Mouse (Mus musculus) T-helper 1 cell (primary cell): ENCODE results near the gene Phrf1.

ENCODE experiments used
- in situ Hi-C: fragments of 300-600 bp; cut with MboI, MseI; formaldehyde crosslinking; loops from one replicate; pipeline ENCODE4 v1.15.1; 2025; ENCODE audit warnings: high pct_unique_total_duplicates

Phrf1 gene

DNA sequence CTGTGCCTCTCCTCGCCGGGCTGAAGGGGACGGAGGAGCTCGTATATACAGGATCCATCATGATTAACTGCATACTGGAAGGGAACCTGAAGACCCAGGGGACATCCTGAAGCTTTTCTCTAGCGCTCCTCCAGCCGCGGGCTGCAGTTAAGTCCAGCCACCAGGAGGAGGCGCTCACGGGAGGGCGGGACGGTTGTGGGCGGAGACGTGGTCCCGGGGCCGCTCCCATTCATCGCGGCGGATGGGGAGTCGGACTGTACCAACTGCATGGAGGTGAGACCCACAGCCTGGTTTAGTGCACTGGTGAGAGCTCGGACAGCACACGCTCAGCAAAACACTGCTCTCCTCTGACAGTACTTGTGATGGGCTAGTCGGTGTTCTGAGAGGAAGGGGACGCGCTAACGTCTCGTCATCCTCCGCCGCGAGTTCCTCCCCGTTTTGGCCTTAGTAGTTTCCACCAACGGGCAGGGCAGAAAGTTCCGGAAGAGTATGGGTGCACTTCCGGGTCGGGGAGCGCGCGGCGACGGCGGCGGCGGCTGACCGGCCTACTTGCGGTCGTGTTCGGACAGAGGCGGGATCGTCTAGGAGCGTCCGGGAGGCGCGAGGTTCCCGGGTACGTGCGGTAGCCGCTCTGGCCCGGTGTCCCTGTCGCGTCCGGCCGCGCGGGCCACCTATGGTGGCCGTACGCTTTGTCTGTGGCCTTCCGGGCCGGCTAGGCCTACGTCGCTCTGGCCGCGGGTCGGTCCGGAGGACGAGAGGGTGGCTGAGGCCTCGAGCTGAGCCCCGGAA lies at the start of gene Phrf1:
Gene Phrf1 (plus strand): TSS at position 506 of the 789 bp plus-strand sequence.
- in situ Hi-C loops = no loop called here

DNA sequence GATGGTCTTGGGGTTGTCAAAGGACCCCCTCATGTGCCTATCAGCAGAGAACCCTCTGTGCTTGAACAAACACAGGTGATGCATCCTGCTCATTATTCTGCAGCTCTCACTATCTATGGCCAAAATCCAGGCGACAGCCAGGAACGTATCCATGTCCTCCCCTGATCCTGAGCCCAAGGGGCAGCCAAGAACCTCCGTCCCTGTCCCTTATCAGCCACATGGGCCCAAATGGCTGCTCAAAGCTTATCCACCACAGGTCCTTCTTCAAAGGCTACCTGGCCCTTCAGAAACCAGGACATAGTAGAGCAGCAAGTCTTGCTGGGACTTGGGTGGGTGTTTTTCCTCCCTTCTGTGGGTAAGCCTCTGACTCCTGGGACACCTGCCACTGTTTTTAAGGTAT lies 40.4 kb upstream of the Phrf1 start:
- in situ Hi-C loops = no loop called here

DNA sequence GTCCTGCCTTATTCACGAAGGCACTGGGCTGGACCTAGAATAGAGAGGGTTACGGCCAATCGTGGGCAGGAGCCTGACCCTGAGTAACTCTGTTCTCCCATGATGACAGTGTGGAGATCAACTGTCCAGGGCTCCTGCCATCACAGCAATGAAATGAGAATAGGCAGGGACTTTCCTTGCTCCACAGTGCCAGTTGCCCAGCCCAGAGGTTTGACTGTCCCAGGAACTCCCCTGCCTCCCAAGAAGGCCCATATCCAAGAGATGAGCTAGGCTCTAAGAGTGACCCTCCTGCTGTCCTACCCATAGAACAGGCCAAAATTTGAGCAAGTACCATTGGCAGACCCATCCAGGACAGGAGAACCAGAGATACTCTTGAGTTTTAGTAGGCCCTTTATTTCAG lies 39.9 kb upstream of the Phrf1 start:
- in situ Hi-C loops = no loop called here

DNA sequence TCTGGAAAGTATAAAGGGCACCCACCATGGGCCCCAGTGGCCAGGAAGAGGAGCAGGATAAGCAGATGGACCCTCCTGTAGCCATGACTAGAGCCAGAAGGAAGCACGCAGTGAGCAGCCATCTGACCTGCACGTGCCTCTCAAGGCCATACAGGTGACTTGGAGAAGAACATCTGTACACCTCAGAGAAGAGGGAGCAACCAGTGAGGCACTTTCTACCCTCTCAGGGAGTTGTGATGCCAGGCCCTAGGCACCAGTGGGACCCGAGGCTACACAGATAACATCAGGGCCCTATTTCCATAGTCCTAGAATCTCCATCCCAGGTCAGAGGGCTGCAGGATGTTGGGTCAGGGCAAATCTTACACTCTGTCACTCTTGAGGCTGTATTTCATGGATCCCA lies 38.4 kb upstream of the Phrf1 start:
- in situ Hi-C loops = no loop called here

DNA sequence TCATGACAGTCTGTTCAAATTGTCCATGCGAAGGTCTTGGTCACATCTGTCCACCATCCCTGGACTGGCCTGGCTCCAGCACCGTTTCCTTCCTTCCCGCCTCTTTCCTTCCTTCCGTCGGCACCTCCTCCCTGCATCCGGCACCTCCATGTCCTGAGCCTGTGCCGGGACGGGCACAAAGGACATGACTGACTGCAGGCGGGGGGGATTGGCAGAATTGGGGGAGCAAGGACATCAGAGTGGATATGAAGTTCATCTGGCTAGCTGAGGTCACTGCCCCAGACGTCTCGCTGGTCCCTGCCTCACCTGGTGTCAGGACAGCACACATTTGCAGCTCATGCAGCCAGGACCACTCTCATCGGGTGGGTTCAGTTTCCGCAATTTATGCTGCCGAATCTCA lies 37.5 kb upstream of the Phrf1 start:
- in situ Hi-C loops = no loop called here

DNA sequence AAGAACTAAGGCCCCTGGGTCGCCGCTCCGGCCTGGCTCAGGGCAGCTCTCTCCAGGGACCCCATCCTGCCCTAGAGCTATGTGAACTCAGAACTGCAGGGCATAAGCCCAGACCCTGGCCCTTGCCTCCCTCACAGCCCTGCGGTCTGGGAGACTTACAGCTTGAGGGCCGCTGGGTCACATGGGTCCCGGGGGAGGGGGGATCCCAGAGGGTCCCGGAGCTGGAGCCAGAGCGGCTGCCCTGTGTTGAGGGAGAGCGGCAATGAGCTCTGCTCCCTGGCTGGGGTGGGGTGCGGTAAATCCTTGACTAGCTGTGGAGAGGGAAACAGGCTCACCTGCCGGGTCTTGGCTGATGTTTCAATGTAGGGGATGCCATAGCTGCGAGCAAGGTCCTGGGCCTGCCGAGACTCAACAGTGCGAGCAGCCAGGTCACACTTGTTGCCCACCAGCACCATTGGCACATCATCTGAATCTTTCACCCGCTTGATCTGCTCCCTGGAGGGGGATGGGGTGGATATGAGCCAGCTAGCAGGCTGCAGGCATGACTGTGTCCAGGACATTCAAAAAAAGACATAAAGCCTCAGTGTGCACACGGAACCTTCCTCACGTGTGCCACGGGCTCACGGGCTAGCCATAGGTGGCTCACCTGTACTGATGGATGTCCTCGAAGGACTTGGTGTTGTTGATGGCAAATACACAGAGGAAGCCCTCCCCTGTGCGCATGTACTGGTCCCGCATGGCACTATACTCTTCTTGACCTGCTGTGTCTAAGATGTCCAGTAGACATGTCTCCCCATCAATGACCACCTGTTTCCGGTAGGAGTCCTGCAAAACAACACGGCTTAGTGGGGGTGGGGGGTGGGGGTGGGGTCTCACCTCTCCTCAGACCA lies 36.5 kb upstream of the Phrf1 start:
- in situ Hi-C loops = no loop called here

DNA sequence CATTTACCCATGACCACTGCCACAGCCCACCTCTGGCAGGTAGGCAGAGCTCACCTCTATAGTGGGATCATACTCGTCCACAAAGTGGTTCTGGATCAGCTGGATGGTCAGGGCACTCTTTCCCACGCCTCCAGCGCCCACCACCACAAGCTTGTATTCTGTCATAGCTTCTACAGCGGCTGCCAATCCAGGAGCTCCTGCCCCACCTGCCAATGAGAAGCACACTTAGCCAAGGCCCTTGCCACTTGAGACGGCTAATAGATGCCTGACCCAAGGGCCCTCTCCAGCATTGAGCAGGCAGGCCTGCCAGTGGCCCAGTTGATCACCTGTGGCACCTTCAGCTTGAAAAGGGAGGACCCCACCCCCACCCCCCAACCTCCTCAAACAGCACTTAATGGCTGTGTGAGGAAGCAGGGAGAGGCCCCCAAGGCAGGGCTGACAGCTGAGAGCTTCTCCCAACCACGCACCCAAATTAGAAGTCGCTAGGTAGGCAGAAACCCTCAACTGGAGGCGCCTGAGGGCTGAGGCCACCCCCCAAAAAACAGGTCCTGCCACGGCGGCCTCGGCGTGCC lies 35.7 kb upstream of the Phrf1 start:
- in situ Hi-C loops = no loop called here

DNA sequence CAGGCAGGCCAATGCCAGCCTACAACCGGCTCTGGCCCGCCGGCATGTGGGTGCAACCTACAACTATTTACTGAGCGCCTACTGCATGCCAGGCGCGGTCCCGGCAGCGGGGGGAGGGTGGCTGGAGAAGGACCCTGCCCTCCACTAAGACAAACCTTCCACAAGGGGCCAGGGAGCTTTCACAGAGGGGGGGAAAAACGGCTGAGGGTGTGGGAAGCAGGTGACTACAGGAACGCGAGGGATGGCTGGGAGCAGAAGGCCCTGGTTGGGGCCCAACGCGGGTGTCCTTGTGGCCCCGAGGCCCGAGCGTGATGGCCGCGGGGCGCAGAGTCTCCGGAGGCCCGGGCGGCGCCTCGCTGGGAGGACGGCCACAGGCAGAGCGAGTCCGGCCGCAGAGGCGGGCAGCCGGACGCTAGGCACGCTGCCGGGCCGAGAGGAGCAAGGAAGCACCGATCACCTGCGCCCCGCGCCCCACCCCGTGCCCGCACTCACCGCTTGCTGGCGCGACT lies 35.2 kb upstream of the Phrf1 start:
- in situ Hi-C loops = no loop called here

DNA sequence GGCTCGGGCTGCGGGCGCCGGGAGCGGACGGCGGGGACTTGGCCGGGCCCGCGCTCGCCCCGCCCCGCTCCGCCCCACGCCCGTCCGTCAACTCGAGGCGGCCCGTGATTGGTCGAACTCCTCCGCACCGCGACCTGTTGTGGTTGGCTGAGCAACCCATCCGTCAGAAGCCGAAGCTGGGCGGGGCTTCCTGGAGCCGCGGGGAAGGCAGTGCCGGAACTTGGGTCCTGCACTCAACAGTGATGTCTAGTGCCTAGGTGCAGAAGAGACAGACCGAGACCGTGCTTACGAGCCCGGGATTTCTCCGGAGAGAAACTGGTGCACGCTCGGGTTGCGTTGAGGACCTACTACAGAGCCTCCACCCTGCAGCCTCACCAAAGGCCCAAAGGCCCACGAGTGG lies 34.6 kb upstream of the Phrf1 start, which contains the start of the genes Hras and Lrrc56:
Gene Hras (minus strand): TSS at position 58 of the 400 bp plus-strand sequence.
Gene Lrrc56 (plus strand): TSS at position 210 of the 400 bp plus-strand sequence.
- in situ Hi-C loops = no loop called here

DNA sequence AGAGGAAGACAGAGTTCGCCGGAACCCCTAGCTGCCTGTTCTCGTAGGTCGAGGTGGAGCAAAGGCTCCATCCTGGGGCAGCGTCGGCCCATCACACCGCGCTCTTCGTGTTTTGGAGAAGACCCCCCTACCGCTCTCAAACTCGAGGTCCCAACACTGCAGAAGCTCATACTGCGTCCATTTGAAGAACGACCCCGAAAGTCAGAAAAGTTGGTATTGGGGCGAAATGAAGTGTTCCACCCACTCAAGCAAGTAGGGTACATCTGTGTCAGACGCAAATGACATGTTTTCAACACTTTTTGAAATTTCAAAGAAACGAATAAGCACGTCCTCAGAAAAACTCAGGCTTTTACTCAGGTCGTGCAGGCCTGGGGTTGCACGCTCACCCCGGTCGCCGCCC lies 34.2 kb upstream of the Phrf1 start:
- in situ Hi-C loops = no loop called here

DNA sequence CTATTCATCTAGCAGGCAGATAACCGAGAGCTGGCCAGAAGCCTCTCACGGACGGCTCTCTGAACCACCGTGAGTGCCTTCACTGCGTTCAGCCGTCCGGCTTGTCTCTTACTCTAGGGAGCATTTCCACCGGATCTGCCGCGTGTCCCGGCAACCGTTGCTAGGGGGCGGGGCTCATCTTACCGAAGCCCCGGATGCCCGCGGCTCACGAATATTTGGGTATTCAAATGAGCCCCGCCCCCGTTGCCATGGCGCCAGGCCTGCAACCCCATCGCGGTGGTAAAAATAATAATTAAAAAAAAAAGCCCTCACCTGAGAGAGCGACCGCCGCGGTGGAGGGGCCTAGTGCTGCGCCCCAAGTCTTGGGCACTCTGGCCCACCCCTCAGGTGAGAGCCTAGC lies 33.8 kb upstream of the Phrf1 start:
- in situ Hi-C loops = no loop called here

DNA sequence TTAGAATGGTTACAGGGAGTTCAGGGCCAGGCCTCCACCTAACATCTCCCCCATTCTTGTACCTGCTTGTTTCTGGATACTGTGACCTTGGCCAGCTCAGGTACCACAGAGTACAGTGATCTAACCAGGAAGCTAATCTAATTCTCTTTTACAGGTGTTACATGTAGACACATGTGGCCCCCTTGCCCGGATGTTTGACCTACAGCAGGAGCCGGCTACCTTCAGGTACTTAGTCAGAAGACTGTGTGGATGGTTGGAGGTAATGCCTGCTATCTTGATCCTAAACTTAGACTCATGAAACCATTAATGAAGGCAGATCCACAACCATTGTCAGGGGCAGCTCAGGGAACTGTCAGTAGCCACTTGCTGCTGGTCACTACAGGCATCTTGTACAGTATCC lies 32.8 kb upstream of the Phrf1 start:
- in situ Hi-C loops = no loop called here

DNA sequence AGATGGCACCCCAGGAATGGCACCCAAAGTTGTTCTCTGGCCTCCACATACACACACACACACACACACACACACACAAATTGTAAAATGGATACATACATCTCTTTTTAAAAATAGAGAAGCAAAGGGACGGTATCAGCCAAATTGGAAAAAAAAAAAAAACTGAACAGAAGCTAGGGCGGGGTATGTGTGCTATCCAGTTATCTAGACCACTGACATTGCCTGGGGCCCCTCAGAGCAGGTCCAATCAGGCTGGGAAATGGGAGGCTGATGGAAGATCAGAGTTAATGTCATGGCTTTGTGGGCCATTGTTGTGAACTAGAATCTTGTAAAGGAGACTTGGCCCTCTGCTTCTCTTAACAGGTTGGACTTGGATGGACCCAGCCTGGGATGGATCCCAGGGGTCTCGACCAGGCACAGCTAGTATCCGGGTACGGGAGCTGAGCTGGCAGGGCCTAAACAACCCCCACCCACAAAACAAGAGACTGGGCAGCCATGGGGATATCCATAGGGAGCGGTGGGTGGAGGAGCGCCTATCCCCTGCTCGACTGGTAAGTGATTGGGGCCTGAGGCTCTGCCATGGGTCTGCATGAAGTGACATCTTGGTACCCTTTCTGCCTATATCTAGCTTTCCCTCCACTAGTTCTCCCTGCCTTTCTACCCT lies 31.8 kb upstream of the Phrf1 start:
- in situ Hi-C loops = no loop called here

DNA sequence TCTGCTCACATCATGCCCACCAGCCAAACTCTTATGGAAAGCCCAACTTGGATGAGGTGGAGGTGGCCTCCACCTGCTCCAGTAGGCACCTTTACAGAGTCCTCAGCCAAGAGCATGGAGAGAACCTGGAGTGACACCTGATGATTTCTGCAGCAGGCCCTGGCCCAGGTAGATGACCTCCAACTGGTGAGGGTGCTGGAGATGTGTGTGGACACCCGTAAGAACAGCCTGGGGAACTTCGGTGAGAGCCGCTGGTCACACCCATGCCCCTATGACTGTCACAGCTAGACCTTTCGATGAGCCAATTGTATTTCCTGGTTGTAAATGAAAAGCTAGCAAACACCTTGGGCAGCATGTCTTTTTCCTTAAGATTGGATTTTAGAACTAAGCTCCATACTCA lies 30.5 kb upstream of the Phrf1 start:
- in situ Hi-C loops = no loop called here

DNA sequence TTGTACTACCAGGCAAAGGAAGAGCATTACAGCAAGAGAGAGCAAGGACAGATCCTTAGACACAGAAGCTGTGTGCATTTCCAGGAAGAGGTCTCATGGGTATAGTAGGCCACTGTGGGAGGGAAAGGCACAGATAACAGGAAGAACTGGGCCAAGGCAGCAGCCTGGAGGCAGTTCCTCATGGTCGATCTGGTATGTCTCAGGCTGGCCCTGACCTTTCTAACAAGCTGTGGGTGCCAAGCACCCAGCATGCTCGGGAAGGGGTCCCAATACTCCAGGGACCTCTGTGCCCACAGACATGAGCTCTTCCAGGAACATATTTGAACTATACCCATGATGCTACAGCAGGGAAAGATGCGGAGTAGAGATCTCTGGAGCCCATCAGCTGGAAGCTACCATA lies 24.0 kb upstream of the Phrf1 start:
- in situ Hi-C loops = no loop called here

DNA sequence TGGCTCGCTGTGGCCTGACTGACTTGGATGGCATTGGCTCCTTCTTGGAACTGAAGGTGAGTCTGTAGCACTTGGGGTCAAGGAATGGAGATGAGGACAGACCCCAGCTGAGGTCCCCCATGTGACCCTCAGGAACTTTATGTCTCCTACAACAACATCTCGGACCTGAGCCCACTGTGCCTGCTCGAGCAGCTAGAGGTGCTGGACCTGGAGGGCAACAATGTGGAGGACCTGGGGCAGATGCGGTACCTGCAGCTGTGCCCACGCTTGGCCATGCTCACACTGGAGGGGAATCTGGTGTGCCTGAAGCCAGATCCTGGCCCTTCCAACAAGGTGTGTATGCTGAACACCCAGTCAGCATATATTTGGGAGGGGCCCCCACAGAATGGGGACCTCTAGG lies 23.1 kb upstream of the Phrf1 start:
- in situ Hi-C loops = no loop called here

DNA sequence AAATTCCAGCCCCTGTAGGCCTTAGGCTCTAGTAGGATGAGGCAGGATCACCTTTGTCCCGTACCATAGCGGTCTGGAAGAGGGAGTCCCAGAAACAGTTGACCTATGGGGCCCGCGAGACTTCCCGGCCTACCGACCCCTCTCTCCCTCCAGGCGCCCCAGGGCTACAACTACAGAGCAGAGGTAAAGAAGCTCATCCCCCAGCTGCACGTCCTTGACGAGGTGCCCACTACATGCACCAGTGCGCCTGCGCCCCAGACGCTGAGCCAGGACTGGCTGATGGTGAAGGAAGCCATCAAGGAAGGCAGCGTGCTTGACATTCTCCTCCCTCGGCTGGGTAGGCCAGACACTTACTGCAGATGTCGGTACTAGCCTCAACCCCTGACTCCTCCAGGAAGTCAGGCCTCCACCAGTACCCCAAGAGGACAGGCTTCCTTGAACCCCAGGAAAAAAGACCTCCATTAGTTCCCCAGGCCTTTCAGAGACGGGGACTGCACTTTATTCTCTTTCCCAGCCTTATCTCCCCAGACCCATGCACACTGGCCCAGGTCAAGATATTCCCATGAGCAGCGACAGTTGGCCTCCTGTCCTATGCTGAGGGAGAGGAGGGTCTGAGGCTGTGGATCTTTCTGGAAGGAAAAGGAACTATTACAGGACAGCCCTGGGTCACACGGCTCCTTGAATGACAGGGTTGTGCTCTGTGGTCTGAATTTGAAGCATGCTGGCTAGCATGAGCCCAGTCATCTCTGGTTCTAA lies 22.2 kb upstream of the Phrf1 start:
- in situ Hi-C loops = no loop called here

DNA sequence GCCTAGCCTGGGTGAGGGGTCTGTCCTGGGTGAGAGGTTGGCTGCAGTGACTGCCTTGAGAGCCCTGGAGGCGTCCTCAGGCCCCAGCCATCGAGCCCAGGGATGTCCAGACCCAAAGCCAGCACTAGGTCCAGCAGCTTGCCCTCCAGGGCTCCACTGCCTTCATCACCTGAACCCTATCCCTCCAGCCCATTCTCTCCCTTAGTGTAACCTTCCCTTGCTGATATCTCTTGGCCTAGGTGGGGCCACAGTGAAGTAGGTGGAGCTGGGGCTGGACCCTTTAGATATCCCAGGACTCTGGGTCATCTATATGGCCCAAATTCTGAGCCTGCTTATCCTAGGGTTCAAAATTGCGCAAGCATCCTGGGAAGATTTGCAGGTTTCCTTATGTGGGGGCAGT lies 19.1 kb upstream of the Phrf1 start:
- in situ Hi-C loops = no loop called here

DNA sequence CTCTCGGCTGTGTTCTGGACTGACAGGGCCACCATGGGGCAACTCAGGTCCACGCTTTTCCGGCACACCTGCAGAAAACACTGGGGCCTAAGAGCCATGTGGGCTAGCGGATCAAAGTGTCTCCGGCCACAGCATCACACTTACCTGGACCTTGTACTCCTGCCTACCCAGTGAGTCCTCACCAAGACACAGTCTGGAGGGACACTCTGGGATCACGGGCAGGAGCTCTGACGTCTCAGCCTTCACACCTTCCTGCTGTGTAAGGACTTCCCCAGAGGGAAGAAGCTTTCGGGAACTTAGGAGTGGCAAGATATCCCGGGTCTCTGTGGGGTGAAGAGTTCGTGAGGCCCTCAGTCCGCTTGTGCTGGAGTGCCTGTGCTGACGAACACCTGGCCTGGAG lies 18.4 kb upstream of the Phrf1 start:
- in situ Hi-C loops = no loop called here

DNA sequence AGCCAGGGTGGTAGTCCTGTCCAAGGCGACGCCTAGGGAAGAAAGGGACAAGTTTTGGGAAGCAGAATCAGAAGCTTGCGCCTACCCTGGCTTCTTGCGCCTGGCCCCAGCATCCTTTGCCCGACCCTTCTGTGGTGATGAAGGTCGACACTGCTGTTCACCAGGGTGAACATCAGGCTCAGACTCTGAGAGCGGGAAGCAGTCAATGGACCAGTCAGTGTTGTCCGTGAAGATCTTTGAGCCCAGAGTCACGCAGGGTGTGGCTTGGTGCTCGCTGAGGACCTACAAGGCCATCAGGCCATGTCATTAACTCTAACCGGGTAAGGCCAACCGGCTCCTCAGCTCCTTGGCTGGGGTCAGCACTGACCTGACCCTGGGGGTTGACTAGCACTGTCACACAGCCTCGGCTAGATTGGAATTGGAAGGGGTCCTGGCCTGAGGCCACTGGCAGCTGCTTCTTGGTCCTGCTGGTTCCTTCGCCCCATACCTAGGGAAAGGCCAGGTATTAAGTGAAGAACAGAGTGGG lies 17.9 kb upstream of the Phrf1 start:
- in situ Hi-C loops = no loop called here

DNA sequence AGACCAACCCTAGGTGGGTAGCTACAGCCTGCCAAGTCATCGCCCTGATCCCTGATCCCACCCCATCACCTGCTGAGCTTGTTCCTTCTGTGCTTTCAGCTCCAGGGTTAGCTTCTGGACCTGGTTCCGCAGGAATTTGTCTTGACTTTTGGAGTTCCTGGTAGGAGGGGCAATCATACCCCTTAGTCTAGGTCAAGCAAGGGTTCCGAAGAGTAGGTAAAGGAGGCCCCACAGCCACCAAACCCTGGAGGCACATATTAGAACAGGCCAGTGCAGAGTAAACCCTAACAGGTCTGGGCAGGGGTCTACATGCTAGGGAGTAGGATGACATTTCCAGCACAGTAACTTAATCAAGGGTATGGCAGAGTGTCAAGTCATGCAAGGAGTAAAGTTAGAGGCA lies 15.5 kb upstream of the Phrf1 start:
- in situ Hi-C loops = no loop called here
